Mouse (Mus musculus) lung, postnatal 25 days (tissue): ENCODE data around the gene Galnt12.
"Not testable (repeated sequence)": the region's sequence is repeated elsewhere in the genome, so short reads cannot be mapped to it uniquely, and the experiment has no call there.

Experiments
- DNase-seq: peaks from one replicate; pipeline ENCODE4 v3.0.0; 2022; ENCODE audit warnings: low spot score

Gene Galnt12

DNA sequence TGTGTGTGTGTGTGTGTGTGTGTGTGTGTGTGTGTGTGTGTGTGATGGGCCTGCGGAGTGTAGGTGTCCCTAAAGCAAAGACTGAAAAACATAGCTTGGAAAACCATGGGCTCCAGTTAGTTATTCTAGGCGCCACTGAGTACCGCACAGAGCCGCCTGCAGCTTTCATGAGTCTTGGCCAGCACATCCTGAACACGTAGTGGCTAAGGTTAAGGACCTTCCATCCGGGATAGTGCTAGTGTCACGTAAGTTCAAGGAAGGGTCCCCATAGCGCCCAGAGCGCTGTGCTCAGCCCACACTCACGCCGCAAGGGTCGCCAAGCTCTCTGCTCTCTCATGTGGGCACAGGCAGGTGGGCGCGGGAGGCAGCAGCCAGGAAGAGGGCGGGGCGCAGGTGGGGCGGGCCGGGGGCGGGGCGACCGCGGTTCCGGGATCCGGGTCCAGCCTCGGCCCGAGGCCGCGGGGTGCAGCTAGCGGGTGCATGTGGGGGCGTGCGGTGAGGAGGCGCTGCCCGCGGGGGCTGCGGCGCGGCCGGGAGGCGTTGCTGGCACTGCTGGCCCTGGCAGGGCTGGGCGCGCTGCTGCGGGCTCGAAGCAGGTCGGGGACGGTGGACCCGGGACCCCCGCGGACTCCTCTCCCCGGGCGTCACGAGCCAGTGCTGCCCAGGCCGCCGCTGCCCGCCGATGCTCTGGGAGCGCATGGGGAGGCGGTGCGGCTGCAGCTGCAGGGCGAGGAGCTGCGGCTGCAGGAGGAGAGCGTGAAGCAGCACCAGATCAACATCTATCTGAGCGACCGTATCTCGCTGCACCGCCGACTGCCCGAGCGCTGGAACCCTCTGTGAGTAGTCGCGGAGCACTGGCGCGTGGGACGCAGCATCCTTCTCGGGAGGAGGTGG, at the start of gene Galnt12:
Gene Galnt12, plus strand, starts transcription at position 417 of the 894 bp plus-strand sequence.
- no peak for DNase-seq

DNA sequence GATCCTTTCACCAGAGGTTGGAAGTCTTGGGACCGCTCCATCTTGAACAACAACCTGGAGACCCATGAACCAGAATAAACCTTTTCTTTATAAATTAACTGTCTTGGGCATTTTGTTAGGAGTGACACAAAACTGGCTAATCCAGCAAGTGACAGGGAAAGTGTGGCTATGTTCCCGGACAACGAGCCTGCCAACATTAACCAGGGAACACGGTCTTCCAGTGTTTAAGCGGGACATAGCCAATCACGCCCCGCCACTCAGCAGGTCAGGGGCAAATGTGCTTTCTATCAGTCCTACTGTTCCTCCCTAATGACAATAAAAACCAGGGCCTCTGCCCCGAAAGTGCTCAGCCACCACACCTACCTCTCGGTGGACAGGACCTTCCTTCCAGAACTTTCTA, 47.8 kb upstream of the Galnt12 start:
- no peak for DNase-seq

- DNase-seq = no peak
These were observed 44.7 kb upstream of the Galnt12 start for GRCm38 (mm10) chr4:47046974-47047373.

GRCm38 (mm10) chr4:47047765-47048164, 43.9 kb upstream of the Galnt12 start:
- no peak for DNase-seq

GRCm38 (mm10) chr4:47049216-47049615, 42.5 kb upstream of the Galnt12 start:
- DNase-seq = no peak

- DNase-seq = peak; percentile 84
These were observed 41.5 kb upstream of the Galnt12 start for GRCm38 (mm10) chr4:47050167-47050566.

- DNase-seq = no peak
These were observed 40.9 kb upstream of the Galnt12 start for GRCm38 (mm10) chr4:47050642-47051381.

DNA sequence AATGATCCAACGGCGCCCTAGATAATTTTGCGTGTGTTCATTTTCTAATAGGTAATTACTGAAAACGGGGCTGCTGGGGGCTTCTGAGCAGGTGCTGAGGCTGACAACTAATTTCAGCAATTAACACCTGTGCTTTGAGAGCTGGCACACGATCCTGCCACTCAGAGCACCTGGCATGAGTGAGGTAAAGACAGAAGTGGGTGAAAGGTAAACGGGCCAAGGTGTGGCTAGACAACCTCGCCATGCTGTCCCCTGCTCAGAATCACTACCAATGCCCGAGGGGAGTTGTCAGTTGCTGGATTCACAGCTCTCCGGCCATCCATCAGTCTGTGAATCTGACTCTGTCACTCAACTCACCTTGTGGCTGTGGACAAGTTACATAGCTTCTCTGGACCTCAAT, 39.8 kb upstream of the Galnt12 start:
- no peak for DNase-seq

GRCm38 (mm10) chr4:47055170-47055569, 36.5 kb upstream of the Galnt12 start:
- DNase-seq = not testable (repeated sequence)

GRCm38 (mm10) chr4:47055570-47056080, 36.1 kb upstream of the Galnt12 start:
- DNase-seq = no peak

DNA sequence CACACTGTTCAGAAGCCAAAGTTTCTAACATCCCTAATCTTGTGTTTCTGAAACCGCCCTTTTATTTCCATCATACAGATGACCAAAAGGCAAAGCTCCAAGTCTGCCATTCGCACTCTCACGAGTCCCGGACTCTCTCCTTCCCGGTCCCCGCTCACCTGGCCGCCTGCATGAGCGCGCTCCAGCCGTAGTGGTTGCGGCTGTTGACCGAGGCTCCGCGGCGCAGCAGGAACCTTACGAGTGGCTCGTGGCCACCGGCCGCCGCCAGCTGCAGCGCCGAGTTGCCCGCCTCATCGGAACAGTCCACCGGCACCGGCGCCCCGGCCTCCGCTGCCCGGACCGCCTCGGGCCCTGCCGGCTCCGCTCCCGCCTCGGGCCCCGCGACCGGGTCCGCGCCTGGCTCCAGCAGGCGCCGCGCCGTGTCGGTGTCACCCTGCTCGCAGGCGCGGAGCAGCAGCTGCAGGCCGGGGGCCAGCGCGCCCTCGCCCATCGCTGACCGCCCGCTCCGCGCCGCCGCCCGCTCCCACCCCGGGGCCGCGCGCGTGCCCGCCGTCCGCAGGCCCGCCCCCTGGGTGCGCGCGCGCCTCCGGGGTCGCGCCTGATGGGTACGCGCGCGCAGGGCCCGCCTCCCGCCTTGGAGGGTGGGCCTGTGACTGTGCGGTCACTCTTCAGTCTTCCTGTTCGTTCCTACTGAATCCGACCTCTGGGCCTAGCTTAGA, 34.8 kb upstream of the Galnt12 start, which contains the start of gene Anks6:
Gene Anks6, minus strand, starts transcription at position 637 of the 719 bp plus-strand sequence.
- peak; percentile 51 for DNase-seq

GRCm38 (mm10) chr4:47057510-47058325, 34.0 kb upstream of the Galnt12 start:
- DNase-seq = no peak

DNA sequence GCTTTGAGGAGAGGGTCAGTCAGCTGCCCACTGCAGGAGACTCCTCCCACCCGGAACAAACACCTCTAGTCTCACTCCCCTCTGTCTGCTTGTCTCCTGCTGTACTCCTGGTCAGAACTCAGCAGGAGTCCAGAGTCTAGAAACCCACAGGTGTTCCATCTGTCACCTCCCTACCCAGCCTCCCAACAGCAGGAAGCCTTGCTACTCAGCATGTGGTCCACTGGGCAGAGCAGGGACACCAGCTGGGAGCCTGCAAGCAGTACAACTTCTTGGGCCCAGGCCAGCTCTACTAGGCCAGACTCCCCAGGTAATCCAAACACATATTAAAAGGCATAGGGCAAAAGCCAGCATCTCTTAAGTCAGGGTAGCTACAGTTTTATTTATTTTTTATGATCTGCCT, 30.8 kb upstream of the Galnt12 start:
- DNase-seq = no peak

- peak; percentile 29 for DNase-seq
These were observed 16.7 kb upstream of the Galnt12 start for GRCm38 (mm10) chr4:47075054-47075453.

GRCm38 (mm10) chr4:47079997-47080646, 11.6 kb upstream of the Galnt12 start:
- no peak for DNase-seq

DNA sequence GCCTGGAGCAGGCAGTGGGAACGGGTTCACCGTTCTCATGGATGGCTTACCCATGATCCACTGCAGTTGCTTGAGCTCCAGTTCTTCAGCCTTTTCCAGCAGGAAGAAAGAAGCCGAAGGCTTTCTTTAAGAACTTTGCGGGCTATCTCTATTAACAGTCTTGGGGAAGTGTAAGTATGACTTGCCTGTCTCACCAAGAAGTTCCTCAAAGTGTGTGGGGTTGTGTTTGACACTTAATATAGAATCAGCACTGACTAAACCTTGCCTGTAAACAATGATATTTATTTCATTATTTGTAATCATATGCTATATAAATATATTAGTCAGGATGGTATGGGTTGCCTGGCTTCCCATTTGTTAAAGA, 11.1 kb upstream of the Galnt12 start:
- no peak for DNase-seq

DNA sequence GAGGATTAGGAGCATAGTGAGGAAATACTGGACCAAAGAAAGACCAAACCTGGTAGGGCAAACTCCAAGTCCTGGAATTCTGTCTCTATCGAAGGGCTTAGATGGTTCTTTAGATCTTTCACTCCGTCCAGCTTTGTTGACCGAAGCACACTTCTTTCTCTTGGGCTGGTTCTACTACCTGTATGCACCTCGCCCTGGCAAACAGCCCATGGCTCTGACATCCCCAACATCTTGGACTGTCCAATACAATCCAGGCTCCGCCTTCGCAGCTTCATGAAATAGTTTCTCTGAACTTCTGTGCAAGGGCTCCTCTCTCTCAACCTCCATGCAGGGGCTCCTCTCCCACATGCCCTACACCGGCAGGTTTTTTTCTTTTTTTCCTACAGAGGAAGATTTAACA, 7.9 kb upstream of the Galnt12 start:
- DNase-seq = no peak

DNA sequence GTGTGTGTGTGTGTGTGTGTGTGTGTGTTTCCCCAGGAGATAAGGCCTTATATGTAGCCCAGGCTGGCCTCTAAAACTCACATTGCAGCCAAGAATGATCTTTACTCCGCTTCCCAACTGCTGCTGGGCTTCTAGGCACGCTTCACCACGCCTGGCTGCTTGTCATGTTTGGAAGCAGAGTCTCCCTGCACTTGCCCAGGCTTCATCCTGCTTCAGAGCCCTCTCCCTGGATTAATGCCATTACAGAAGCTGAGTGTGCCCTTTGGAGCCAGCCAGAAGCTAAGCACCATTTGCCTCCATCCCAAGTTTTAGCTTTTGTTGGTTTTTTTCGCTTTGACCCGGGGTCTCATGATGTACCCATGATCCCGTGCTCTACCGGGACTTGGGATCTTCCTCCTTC, 3.0 kb upstream of the Galnt12 start:
- no peak for DNase-seq

- no peak for DNase-seq
These were observed 795 bp downstream of the Galnt12 start for GRCm38 (mm10) chr4:47092387-47093021.

- DNase-seq = no peak
These were observed 1.5 kb downstream of the Galnt12 start for GRCm38 (mm10) chr4:47093161-47093560.
